Mouse (Mus musculus): ENCODE data around the gene Tmem79.
"Not testable (repeated sequence)": the region's sequence is repeated elsewhere in the genome, so short reads cannot be mapped to it uniquely, and the experiment has no call there.

Tmem79 gene

GRCm38 (mm10) chr3:88281141-88281916, 54.6 kb downstream of the Tmem79 start:
- not testable (repeated sequence) for DNase-seq

- DNase-seq, result no peak
Observed at GRCm38 (mm10) chr3:88280035-88280434, 55.9 kb downstream of the Tmem79 start.
